Mouse (Mus musculus) limb, embryonic 11.5 days (tissue): ENCODE measurements at regions not wholly inside any gene's neighbourhood (a gene's known extent, or its start where the extent isn't known, plus 50 kb on each side); places are given as distances from the start of the nearest gene placed in this dataset.

Experiments used
- ATAC-seq: fragments of 200-750 bp; cut with Nextera tagmentation; 2 replicates; pipeline ENCODE4 v1.8.0; 2017; ENCODE audit warnings: low read depth; ENCODE audit not compliant: insufficient number of reproducible peaks, low FRiP score, low TSS enrichment
- DNase-seq: peaks from one replicate; pipeline ENCODE4 v3.0.0-alpha.2; 2015; ENCODE audit warnings: low spot score
- H3K27ac ChIP-seq: fragments of 300-500 bp; sonication (generic); replicated peaks from 2 replicates; pipeline ENCODE4 v1.5.1; 2014; ENCODE audit warnings: low read depth, mild to moderate bottlenecking, low read length
- H3K27me3 ChIP-seq: fragments of 300-500 bp; sonication (generic); 2 replicates; pipeline ENCODE4 v1.6.1; 2014; ENCODE audit warnings: mild to moderate bottlenecking, low read length, mixed read lengths; ENCODE audit not compliant: control insufficient read depth, insufficient read depth
- H3K36me3 ChIP-seq: fragments of 300-500 bp; sonication (generic); 2 replicates; pipeline ENCODE4 v1.6.1; 2014; ENCODE audit warnings: mild to moderate bottlenecking, low read length, moderate library complexity, mixed read lengths; ENCODE audit not compliant: control insufficient read depth, insufficient read depth
- H3K4me1 ChIP-seq: fragments of 300-500 bp; sonication (generic); 2 replicates; pipeline ENCODE4 v1.6.1; 2014; ENCODE audit warnings: low read length, mixed read lengths; ENCODE audit not compliant: control insufficient read depth, insufficient read depth
- H3K4me2 ChIP-seq: fragments of 300-500 bp; sonication (generic); 2 replicates; pipeline ENCODE4 v1.6.1; 2014; ENCODE audit warnings: low read depth, mild to moderate bottlenecking, moderate library complexity; ENCODE audit not compliant: severe bottlenecking
- H3K4me3 ChIP-seq: fragments of 300-500 bp; sonication (generic); 2 replicates; pipeline ENCODE4 v1.5.1; 2014; ENCODE audit warnings: low read depth, low read length
- H3K9ac ChIP-seq: fragments of 300-500 bp; sonication (generic); 2 replicates; pipeline ENCODE4 v1.6.1; 2014; ENCODE audit warnings: mild to moderate bottlenecking, low read length
- H3K9me3 ChIP-seq: fragments of 300-500 bp; sonication (generic); 2 replicates; pipeline ENCODE4 v1.6.1; 2016; ENCODE audit warnings: low read length; ENCODE audit not compliant: control insufficient read depth
- WGBS: fragments of 180-500 bp; shearing (Covaris S2); extraction: QIAGEN DNeasy Blood & Tissue Kit; methylation state at CpG from one replicate; pipeline ENCODE4 v1.1.7; 2014; 5-methylcytosine and 5-hydroxymethylcytosine counted together

DNA sequence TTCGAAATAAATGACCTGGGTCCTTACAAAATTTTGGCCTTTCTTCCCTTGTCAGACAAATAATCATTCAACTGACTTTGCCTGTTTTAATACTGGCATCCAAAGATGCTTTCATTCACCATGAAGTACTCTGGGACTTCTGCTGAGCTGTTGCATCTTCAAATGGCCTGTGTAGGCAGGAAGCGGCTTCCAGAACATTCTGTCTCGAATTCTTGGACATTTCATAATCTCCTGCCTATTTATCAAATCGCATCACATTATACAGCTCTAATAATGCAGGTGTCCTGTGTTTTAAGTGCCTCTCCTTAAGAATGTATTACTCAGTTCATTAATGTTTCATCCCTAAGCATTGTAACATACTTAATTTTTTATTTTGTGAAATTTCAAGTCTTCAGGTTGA lies 420.1 kb upstream of the Pmfbp1 start:
- H3K27me3 ChIP-seq, result no peaks in the 10 kb centered on the region
- ATAC-seq, result no peak
- no peaks in the 10 kb centered on the region for H3K36me3 ChIP-seq
- 92% methylated on average over 4 of the region's 4 CpGs for WGBS
- no peaks in the 10 kb centered on the region for H3K9me3 ChIP-seq
- H3K4me3 ChIP-seq, result no peak overlapping the region
- DNase-seq, result no peak
- H3K4me1 ChIP-seq, result no peaks in the 10 kb centered on the region
- H3K4me2 ChIP-seq, result no peak overlapping the region
- no peak overlapping the region for H3K27ac ChIP-seq
- no peak overlapping the region for H3K9ac ChIP-seq

DNA sequence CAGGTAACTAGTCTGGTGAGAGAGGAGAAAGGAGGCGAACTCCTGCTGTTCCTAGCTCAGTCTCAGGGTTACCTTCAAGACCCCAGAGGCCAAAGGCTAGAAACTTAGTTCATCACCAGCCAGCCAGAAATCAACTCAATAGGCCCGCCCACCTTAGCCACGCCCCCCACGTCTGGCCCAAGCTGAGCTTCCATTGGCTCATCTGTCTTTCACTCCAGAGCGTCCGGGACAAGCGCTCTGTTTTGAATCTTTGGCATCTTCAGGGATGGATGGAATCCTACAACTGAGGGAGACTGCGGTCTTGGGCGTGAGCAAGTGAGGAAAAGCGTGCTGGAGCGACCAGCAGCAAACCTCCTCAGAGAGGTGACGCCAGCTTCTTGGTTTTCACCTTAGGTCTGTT lies 418.8 kb upstream of the Pmfbp1 start:
- 8% methylated on average over 12 of the region's 12 CpGs for whole genome bisulfite sequencing
- H3K27me3 ChIP-seq, result no peaks in the 10 kb centered on the region
- H3K36me3 ChIP-seq, result no peaks in the 10 kb centered on the region
- no peaks in the 10 kb centered on the region for H3K9me3 ChIP-seq
- H3K27ac ChIP-seq, result no peak overlapping the region
- peak overlapping the region; percentile 34 for H3K4me3 ChIP-seq
- peak overlapping the region; percentile 50 for H3K9ac ChIP-seq
- no peaks in the 10 kb centered on the region for H3K4me1 ChIP-seq
- ATAC-seq, result no peak
- DNase-seq, result peak; percentile 80
- peak overlapping the region; percentile 51 for H3K4me2 ChIP-seq

- no peak overlapping the region for H3K4me3 ChIP-seq
- WGBS, result 48% methylated on average over 6 of the region's 6 CpGs
- no peak overlapping the region for H3K4me2 ChIP-seq
- H3K36me3 ChIP-seq, result no peaks in the 10 kb centered on the region
- 0 out of 2 replicates have a peak, but pooled peaks cover 2% of the 10 kb centered on the region for H3K9me3 ChIP-seq
- H3K27ac ChIP-seq, result no peak overlapping the region
- no peaks in the 10 kb centered on the region for H3K4me1 ChIP-seq
- H3K27me3 ChIP-seq, result no peaks in the 10 kb centered on the region
- DNase-seq (no peak), ATAC-seq (no peak)
- H3K9ac ChIP-seq, result no peak overlapping the region
Observed at GRCm38 (mm10) chr8:109079223-109079622, 414.6 kb upstream of the Pmfbp1 start.

DNA sequence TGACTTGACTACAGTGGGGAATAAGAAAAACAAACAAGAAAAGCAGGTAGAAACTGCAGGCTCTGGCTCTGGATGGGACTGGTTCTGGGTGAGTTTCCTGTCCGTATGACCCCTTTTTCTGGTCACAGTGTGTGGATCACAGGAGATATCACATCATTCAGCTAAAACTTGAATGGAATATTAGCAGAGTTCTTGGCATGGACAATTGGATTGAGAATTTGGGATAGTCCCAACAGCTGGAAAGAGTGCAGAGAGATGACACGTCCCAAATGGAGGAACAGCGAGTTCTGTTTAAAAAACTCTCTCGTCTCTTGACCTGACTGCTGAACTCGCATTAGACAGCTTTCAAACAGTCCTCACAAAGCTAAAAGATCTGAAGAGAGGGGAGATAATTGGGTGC lies 412.5 kb upstream of the Pmfbp1 start:
- H3K27ac ChIP-seq, result no peak overlapping the region
- no peaks in the 10 kb centered on the region for H3K4me1 ChIP-seq
- ATAC-seq, result no peak
- no peak overlapping the region for H3K4me3 ChIP-seq
- no peaks in the 10 kb centered on the region for H3K27me3 ChIP-seq
- no peak overlapping the region for H3K4me2 ChIP-seq
- no peak for DNase-seq
- no peak overlapping the region for H3K9ac ChIP-seq
- 63% methylated on average over 5 of the region's 5 CpGs for WGBS
- 0 out of 2 replicates have a peak, but pooled peaks cover 2% of the 10 kb centered on the region for H3K9me3 ChIP-seq
- no peaks in the 10 kb centered on the region for H3K36me3 ChIP-seq

- WGBS, result 85% methylated on average over 7 of the region's 7 CpGs
- ATAC-seq (no peak), DNase-seq (no peak)
- Histone ChIP-seq H3K9me3 (0 out of 2 replicates have a peak, but pooled peaks cover 2% of the 10 kb centered on the region), H3K27me3 (no peaks in the 10 kb centered on the region), H3K4me1 (no peaks in the 10 kb centered on the region), H3K4me2 (no peak overlapping the region), H3K36me3 (no peaks in the 10 kb centered on the region), H3K4me3 (no peak overlapping the region), H3K9ac (no peak overlapping the region), H3K27ac (no peak overlapping the region)
Observed at GRCm38 (mm10) chr8:109085134-109085533, 408.7 kb upstream of the Pmfbp1 start.

DNA sequence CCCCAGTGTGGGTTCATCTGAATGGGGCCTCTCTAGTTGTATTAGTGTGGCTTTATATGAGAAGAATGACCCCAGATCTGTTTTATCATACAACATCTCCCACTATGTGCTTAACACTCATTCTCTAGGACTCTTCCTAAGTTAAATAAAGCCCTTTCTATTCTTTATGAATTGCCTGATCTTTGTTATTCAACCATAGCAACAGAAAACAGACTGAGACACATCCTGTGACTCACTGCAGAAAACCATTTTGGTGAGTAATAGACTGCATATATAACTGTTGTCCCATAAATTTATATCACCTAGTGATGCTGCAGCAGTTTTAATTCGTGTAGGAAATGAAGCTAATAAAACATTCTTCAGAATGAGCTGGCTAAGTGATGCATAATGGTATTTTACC lies 406.0 kb upstream of the Pmfbp1 start:
- no peaks in the 10 kb centered on the region for H3K27me3 ChIP-seq
- no peak overlapping the region for H3K27ac ChIP-seq
- H3K4me2 ChIP-seq, result no peak overlapping the region
- WGBS, result 61% methylated on average over 1 of the region's 1 CpGs
- H3K36me3 ChIP-seq, result no peaks in the 10 kb centered on the region
- H3K9ac ChIP-seq, result no peak overlapping the region
- no peaks in the 10 kb centered on the region for H3K4me1 ChIP-seq
- DNase-seq (no peak), ATAC-seq (no peak)
- no peaks in the 10 kb centered on the region for H3K9me3 ChIP-seq
- H3K4me3 ChIP-seq, result no peak overlapping the region

DNA sequence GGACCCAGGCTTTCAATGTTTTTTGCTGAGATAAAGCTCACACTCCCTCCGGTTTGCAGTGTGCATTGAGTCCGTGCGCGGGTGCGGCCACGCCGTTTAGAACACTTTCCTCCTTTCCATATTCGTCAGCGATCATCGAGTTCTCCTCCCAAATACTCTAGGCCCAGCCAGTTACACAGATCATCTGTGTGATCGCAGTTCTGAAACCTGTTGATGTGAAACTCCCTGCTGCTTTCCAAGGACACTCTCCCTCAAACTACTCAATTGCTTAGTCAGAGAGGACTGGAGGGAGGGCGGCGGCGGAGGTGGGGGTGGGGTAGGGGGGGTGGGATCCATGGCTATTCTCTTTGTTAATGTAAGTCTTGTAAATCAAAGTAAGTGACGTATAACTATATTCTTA lies 394.2 kb upstream of the Pmfbp1 start:
- Histone ChIP-seq H3K9ac (no peak overlapping the region), H3K36me3 (no peaks in the 10 kb centered on the region), H3K9me3 (no peaks in the 10 kb centered on the region), H3K4me3 (no peak overlapping the region), H3K4me2 (no peak overlapping the region), H3K27me3 (no peaks in the 10 kb centered on the region), H3K4me1 (peaks cover 2% of the 10 kb centered on the region), H3K27ac (no peak overlapping the region)
- WGBS, result 92% methylated on average over 15 of the region's 15 CpGs
- ATAC-seq (no peak), DNase-seq (no peak)

- no peak overlapping the region for H3K4me2 ChIP-seq
- DNase-seq (no peak), ATAC-seq (no peak)
- H3K4me3 ChIP-seq, result no peak overlapping the region
- no peaks in the 10 kb centered on the region for H3K36me3 ChIP-seq
- H3K27ac ChIP-seq, result no peak overlapping the region
- 93% methylated on average over 5 of the region's 5 CpGs for WGBS
- no peaks in the 10 kb centered on the region for H3K9me3 ChIP-seq
- H3K4me1 ChIP-seq, result peaks cover 10% of the 10 kb centered on the region
- H3K27me3 ChIP-seq, result no peaks in the 10 kb centered on the region
- H3K9ac ChIP-seq, result no peak overlapping the region
Observed at GRCm38 (mm10) chr8:109101416-109101815, 392.4 kb upstream of the Pmfbp1 start.

- WGBS, result 40% methylated on average over 6 of the region's 6 CpGs
- peak overlapping the region; percentile 45; the same call in 1 of the 2 replicates for H3K27ac ChIP-seq
- no peak for ATAC-seq
- H3K4me1 ChIP-seq, result peaks cover 13% of the 10 kb centered on the region
- H3K27me3 ChIP-seq, result no peaks in the 10 kb centered on the region
- no peaks in the 10 kb centered on the region for H3K36me3 ChIP-seq
- no peak overlapping the region for H3K4me2 ChIP-seq
- DNase-seq, result no peak
- H3K9me3 ChIP-seq, result no peaks in the 10 kb centered on the region
- H3K9ac ChIP-seq, result no peak overlapping the region
- no peak overlapping the region for H3K4me3 ChIP-seq
Observed at GRCm38 (mm10) chr8:109104798-109105326, 389.0 kb upstream of the Pmfbp1 start.
